Mouse (Mus musculus) embryonic facial prominence, embryonic 11.5 days (tissue): Measurements from ENCODE around the gene H6pd. TPM values are rescaled to one million over a fixed set of nuclear protein-coding genes. Genes with fewer than 3 reads are reported as not detected.

Source experiments
- ATAC-seq: fragments of 200-750 bp; cut with Nextera tagmentation; replicated peaks from 2 replicates; pipeline ENCODE4 v1.8.0; 2017; ENCODE audit warnings: low read depth; ENCODE audit not compliant: insufficient number of reproducible peaks, low FRiP score, low TSS enrichment
- DNase-seq: peaks from one replicate; pipeline ENCODE4 v3.0.0-alpha.2; 2015; ENCODE audit warnings: low spot score
- H3K27ac ChIP-seq: fragments of 300-500 bp; sonication (generic); replicated peaks from 2 replicates; pipeline ENCODE4 v1.5.1; 2014; ENCODE audit warnings: mild to moderate bottlenecking, low read depth, low read length, control low read depth
- H3K27me3 ChIP-seq: fragments of 300-500 bp; sonication (generic); 2 replicates; pipeline ENCODE4 v1.6.1; 2014; ENCODE audit warnings: mild to moderate bottlenecking, low read length, moderate library complexity, mixed read lengths; ENCODE audit not compliant: control insufficient read depth, insufficient read depth
- H3K36me3 ChIP-seq: fragments of 300-500 bp; sonication (generic); replicated peaks from 2 replicates; pipeline ENCODE4 v1.6.1; 2014; ENCODE audit warnings: low read depth, mild to moderate bottlenecking, low read length, moderate library complexity, mixed read lengths; ENCODE audit not compliant: control insufficient read depth, insufficient read depth
- H3K4me1 ChIP-seq: fragments of 300-500 bp; sonication (generic); 2 replicates; pipeline ENCODE4 v1.6.1; 2014; ENCODE audit warnings: low read length, mixed read lengths; ENCODE audit not compliant: control insufficient read depth, insufficient read depth
- H3K4me2 ChIP-seq: fragments of 300-500 bp; sonication (generic); 2 replicates; pipeline ENCODE4 v1.6.1; 2014; ENCODE audit warnings: low read depth, mild to moderate bottlenecking, control low read depth, low read length, moderate library complexity
- H3K4me3 ChIP-seq: fragments of 300-500 bp; sonication (generic); 2 replicates; pipeline ENCODE4 v1.5.1; 2014; ENCODE audit warnings: low read depth, low read length, control low read depth
- H3K9ac ChIP-seq: fragments of 300-500 bp; sonication (generic); replicated peaks from 2 replicates; pipeline ENCODE4 v1.6.1; 2014; ENCODE audit warnings: mild to moderate bottlenecking, control low read depth, low read length
- H3K9me3 ChIP-seq: fragments of 300-500 bp; sonication (generic); replicated peaks from 2 replicates; pipeline ENCODE4 v1.6.1; 2016; ENCODE audit warnings: mild to moderate bottlenecking, low read length, inconsistent platforms, mixed read lengths; ENCODE audit not compliant: control insufficient read depth
- WGBS: fragments of 180-500 bp; shearing (Covaris S2); extraction: QIAGEN DNeasy Blood & Tissue Kit; methylation state at CpG from one replicate; pipeline ENCODE4 v1.1.7; 2014; 5-methylcytosine and 5-hydroxymethylcytosine counted together
- polyA plus RNA-seq: library from polyadenylated mRNA; unstranded; fragments of >200 nt; fragmentation: Nextera tagmentation; extraction: Ambion mirVana; gene quantifications from 2 replicates; pipeline ENCODE4 v1.2.1, GENCODE M21; 2014

The H6pd gene
- polyA plus RNA-seq, 1 experiment from 2014 or later: 3.2 TPM

- DNase-seq: no peak
- H3K27ac ChIP-seq: no peak overlapping the region
- no peak overlapping the region for H3K4me3 ChIP-seq
- no peak overlapping the region for H3K9ac ChIP-seq
- no peak overlapping the region for H3K4me2 ChIP-seq
- no peaks in the 10 kb centered on the region for H3K36me3 ChIP-seq
- peaks cover 39% of the 10 kb centered on the region for H3K27me3 ChIP-seq
- H3K9me3 ChIP-seq: no peaks in the 10 kb centered on the region
- peaks cover 6% of the 10 kb centered on the region; the same call in 1 of the 2 replicates for H3K4me1 ChIP-seq
- 82% methylated on average over 6 of the region's 6 CpGs for WGBS
- no peak for ATAC-seq
Measured at GRCm38 (mm10) chr4:150036094-150036493, 27.3 kb upstream of the H6pd start.

- H3K36me3 ChIP-seq: no peaks in the 10 kb centered on the region
- H3K4me1 ChIP-seq: peaks cover 6% of the 10 kb centered on the region; the same call in 1 of the 2 replicates
- H3K27ac ChIP-seq: no peak overlapping the region
- peaks cover 45% of the 10 kb centered on the region for H3K27me3 ChIP-seq
- H3K9me3 ChIP-seq: no peaks in the 10 kb centered on the region
- DNase-seq (peak; percentile 93), ATAC-seq (no peak)
- no peak overlapping the region for H3K4me3 ChIP-seq
- 14% methylated on average over 10 of the region's 10 CpGs for WGBS
- no peak overlapping the region for H3K9ac ChIP-seq
- no peak overlapping the region for H3K4me2 ChIP-seq
Measured at GRCm38 (mm10) chr4:150035280-150035679, 26.5 kb upstream of the H6pd start.

DNA sequence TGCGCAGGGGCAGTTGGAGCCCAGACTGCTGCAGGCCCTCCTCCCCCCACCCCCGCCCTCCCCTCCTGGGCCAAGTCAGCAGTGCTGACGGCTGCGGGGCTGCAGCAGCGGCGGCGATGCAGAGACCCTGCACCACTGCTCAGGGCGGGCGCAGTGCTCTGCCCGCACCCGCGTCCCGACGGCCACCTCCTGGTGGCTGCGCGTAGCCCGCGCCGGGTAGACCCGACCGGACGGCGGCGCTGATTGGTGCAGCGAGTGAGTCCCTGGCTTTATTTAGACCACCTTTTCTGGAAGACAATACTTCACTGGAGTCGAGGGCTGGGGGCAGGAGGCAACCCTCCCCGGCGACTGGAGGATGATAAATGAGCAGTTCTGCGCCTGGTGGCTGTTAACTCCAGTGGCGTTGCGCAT, 24.4 kb upstream of the H6pd start:
- Histone ChIP-seq H3K27ac (no peak overlapping the region), H3K4me2 (peak overlapping the region; percentile 52), H3K4me3 (peak overlapping the region; percentile 27), H3K27me3 (peaks cover 60% of the 10 kb centered on the region), H3K36me3 (no peaks in the 10 kb centered on the region), H3K4me1 (peaks cover 8% of the 10 kb centered on the region), H3K9me3 (no peaks in the 10 kb centered on the region), H3K9ac (peak overlapping the region; percentile 9; the same call in 1 of the 2 replicates)
- peak; percentile 47 for DNase-seq
- peak; percentile 51; the same call in 1 of the 2 replicates for ATAC-seq
- 2% methylated on average over 31 of the region's 31 CpGs for WGBS

DNA sequence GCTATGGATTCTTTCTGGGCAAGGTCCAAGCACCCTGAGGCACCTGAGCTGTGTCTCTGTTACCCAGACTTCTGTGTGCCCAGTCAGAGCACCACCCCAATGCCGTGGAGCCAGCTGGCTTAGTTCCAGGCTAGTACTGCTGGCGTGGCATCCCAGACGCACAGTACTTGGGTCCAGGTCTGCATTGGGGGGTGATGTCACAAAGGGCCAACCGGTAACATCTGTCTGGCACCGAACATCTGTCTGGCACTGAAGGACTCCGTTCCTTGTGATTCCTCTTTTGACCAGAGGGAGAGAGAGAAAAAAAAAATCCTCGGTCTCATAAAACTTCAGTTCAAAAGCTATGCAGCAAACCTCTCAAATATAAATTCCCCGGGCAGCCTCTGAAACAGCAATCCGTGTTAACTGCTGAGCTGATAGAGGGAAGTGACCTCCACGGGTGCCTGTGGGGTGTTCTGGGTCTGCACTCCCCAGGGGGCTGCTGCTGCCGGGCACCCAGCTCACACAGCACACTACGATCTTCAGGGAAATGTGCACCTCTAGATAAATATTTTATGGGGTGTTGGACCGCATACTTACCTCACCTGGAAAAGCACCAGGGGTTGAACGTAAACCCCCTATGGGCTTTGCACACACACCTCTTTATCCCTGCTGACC, 22.5 kb upstream of the H6pd start:
- DNase-seq (no peak), ATAC-seq (0 out of 2 replicates have a peak, but pooled peaks have one; percentile 27)
- peaks cover 8% of the 10 kb centered on the region for H3K4me1 ChIP-seq
- H3K27ac ChIP-seq: no peak overlapping the region
- 18% methylated on average over 14 of the region's 14 CpGs for WGBS
- no peaks in the 10 kb centered on the region for H3K9me3 ChIP-seq
- no peak overlapping the region for H3K9ac ChIP-seq
- no peaks in the 10 kb centered on the region for H3K36me3 ChIP-seq
- peak overlapping the region; percentile 71 for H3K4me2 ChIP-seq
- H3K27me3 ChIP-seq: peaks cover 62% of the 10 kb centered on the region
- H3K4me3 ChIP-seq: no peak overlapping the region

GRCm38 (mm10) chr4:150030449-150031233, 21.8 kb upstream of the H6pd start:
- Histone ChIP-seq H3K27ac (no peak overlapping the region), H3K27me3 (peaks cover 62% of the 10 kb centered on the region), H3K4me3 (peak overlapping the region; percentile 46), H3K4me1 (peaks cover 8% of the 10 kb centered on the region), H3K9ac (peak overlapping the region; percentile 10; the same call in 1 of the 2 replicates), H3K4me2 (peak overlapping the region; percentile 71), H3K9me3 (no peaks in the 10 kb centered on the region), H3K36me3 (no peaks in the 10 kb centered on the region)
- DNase-seq (peak; percentile 58), ATAC-seq (no peak)
- under 1% methylated on average over 28 of the region's 28 CpGs for WGBS

DNA sequence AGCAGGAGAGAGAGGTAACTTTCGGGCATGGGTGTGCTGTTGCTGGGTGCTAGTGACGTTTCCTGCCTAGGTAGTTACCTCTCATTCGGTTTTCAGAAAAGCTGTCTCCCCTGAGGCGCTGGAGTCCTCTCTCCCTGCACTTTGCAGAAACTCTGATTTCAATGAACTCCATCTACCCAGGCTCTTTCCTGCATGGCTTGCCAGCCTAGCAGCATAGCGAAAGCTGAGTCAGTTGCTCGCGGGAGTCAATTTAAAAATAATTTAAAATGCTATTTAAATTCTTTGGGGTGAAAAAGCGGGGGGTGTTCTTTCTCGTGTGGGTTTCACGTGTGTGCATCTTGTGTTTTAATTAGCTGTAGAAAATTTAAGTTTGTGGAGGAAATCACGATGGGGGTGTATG, 21.1 kb upstream of the H6pd start:
- Histone ChIP-seq H3K36me3 (no peaks in the 10 kb centered on the region), H3K27me3 (peaks cover 60% of the 10 kb centered on the region), H3K4me3 (peak overlapping the region; percentile 46), H3K4me1 (peaks cover 8% of the 10 kb centered on the region), H3K4me2 (peak overlapping the region; percentile 71), H3K9me3 (no peaks in the 10 kb centered on the region), H3K9ac (no peak overlapping the region), H3K27ac (no peak overlapping the region)
- no peak for DNase-seq
- 3% methylated on average over 11 of the region's 11 CpGs for WGBS
- ATAC-seq: no peak

- Histone ChIP-seq H3K9me3 (no peaks in the 10 kb centered on the region), H3K4me1 (no peaks in the 10 kb centered on the region), H3K4me3 (no peak overlapping the region), H3K27me3 (peaks cover 4% of the 10 kb centered on the region), H3K27ac (no peak overlapping the region), H3K4me2 (no peak overlapping the region), H3K36me3 (no peaks in the 10 kb centered on the region), H3K9ac (no peak overlapping the region)
- no peak for DNase-seq
- no peak for ATAC-seq
- WGBS: 73% methylated on average over 7 of the region's 7 CpGs
Measured at GRCm38 (mm10) chr4:150023518-150023917, 14.7 kb upstream of the H6pd start.
